Mouse (Mus musculus): ENCODE results near the gene Bzw2.

The Bzw2 gene

GRCm38 (mm10) chr12:36135409-36135808 lies 22.5 kb downstream of the Bzw2 start:
- DNase-seq (ENCODE audit: low spot score), result no peak

DNA sequence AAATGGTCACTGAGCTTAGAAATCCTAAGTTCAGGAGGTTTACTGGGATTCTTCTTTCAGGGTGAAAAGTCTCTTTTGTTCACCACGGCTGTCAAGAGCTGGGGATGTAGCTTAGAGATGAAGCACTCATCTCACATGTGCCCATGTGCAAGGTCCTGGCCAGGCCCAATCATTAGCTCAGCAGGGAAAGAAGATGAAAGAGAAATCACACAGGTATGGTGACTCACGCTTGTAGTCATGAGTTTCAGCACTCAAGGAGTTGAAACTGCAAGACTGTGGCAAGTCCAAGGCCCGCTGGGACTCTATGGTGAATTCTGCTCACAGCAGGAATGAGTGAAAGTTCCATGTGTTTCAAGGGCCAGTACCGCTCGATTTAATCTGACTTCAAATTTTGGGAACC lies 23.8 kb downstream of the Bzw2 start:
- no peak for DNase-seq (ENCODE audit: low spot score)

DNA sequence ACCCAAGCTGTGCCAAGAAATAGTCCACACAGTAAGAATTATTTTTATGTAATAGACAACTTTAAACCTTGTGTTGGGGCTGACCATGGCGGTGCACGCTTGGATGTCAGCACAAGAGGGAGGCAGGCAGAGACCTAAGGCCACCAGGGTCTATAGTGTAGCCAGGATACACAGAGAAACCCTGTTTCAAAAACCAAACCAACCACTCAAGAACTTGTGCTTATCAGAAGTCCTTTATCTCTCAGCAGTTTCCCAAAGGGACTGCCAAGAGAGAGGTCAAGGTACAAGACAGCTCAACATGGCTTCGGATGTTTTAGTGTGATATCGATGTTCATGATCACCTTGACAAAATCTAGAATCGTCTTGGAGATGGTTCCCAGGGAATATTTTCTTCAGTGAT lies 24.3 kb downstream of the Bzw2 start:
- no peak for DNase-seq (ENCODE audit: low spot score)

GRCm38 (mm10) chr12:36132668-36133067 lies 25.2 kb downstream of the Bzw2 start:
- no peak for DNase-seq (ENCODE audit: low spot score)

- no peak for DNase-seq (ENCODE audit: low spot score)
These were observed 25.6 kb downstream of the Bzw2 start for GRCm38 (mm10) chr12:36132254-36132653.

DNA sequence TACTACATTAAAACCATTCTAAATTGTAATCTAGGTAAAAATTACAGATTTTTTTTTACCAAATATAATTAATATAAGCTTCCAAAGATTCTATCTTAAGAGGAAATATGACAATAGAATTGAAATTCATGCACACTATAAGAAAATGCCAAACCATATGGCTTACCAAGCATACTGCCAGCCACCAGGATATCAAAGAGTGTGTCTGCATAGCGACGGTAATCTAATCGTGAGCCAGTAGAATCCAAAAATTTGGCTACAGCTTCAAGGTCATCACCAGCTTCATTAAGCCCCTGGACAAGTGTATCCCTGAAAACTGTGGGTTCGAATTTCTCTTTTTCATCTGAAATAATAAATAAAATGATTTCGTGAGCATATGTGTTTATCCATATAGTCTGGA lies 28.1 kb downstream of the Bzw2 start:
- no peak for DNase-seq (ENCODE audit: low spot score)

GRCm38 (mm10) chr12:36126049-36126448 lies 31.8 kb downstream of the Bzw2 start:
- DNase-seq (ENCODE audit: low spot score), result no peak

DNA sequence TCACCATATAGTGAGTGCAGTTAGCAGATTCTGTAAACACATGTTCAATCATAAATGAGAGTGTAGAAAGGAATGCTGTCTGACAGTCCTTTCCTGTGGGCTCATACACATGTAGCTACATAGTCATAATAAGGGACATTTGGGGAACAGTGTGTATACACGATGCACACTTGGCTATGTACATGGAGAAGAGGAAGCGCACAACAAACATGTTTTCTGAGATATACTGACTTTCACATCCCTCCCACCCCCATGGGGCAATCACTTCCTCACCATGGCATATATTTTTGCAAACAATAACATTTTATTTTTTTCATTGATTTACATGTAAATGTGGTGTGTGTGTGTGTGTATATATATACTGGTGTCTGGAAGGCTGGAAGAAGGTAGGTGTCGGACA lies 38.6 kb downstream of the Bzw2 start:
- DNase-seq (ENCODE audit: low spot score), result no peak

DNA sequence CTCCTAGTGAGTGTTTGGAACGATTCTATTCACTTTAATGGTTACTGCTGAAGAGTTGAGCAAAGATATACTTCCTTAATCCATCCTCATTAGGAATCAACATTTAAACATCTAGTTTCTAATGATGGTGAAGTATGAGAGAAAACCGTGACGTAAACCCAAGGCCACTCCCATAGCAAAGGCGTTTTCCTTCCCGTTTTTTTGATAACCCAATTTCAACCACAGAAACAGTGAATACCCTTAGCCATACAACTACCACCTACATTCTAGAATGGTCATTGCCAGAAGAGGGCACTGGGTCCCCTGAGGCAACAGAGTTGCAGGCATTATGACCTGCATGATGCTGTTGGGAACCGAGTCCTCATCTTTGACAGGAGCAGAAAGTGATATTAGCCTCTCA lies 40.7 kb downstream of the Bzw2 start:
- no peak for DNase-seq (ENCODE audit: low spot score)

GRCm38 (mm10) chr12:36112081-36112480 lies 45.8 kb downstream of the Bzw2 start:
- no peak for DNase-seq (ENCODE audit: low spot score)

- no peak for DNase-seq (ENCODE audit: low spot score)
These were observed 46.8 kb downstream of the Bzw2 start for GRCm38 (mm10) chr12:36111110-36111509.

GRCm38 (mm10) chr12:36110457-36110856 lies 47.4 kb downstream of the Bzw2 start:
- DNase-seq (ENCODE audit: low spot score), result no peak

- no peak for DNase-seq (ENCODE audit: low spot score)
These were observed 49.4 kb downstream of the Bzw2 start for GRCm38 (mm10) chr12:36108442-36108841.

DNA sequence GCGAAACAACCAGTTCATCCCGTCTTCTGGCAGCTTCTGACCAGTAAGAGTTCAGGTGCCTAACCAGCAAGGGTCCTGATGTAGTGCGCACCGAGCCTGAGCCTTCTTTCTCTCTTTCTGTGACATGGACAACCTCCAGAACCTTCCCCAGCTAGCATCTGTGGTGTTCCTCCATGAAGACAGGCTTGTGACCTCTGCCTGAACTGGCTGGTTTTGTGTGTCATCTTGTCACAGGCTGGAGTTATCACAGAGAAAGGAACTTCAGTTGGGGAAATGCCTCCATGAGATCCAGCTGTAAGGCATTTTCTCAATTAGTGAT lies 54.3 kb downstream of the Bzw2 start:
- DNase-seq (ENCODE audit: low spot score), result no peak

DNA sequence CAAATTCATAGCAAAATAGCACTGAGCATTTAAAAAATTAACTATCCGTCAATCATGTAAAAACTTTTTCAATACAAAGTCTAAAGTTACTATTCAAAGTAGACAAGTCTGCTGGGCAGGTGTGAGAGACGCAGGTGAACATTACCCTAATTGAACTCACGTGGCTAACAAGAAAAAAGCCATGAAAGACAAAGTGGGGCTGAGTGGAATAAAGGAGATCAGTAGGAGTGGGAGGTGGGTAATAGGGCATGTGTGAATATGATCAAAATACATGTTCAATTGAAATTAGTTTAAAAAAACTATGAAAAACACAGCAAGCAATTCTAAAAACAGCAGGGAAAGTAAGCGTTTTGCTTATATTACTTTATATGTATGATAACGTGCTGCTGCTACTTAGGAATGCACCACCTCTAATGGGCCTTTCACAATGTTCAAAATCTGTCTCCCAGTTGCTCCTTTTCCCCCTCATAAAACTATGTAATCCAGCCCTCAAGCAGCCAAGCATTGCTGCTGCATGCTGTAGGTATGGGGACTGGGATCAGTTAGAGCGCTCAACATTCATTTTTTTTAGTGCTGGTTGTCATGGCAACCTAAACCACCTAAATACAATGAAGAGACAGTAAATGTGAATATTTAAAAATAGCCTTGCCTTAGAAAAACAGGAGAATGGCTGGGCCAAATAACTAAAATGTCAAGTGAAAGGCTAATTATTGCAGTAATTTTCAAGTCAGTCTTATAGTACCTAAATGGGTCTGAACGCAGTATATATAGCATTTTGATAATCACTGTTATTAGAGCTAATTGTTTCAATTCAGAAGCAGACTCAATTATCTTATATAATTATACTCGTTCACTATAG lies 54.9 kb downstream of the Bzw2 start:
- DNase-seq (ENCODE audit: low spot score), result no peak

GRCm38 (mm10) chr12:36095371-36095880 lies 62.5 kb downstream of the Bzw2 start:
- DNase-seq (ENCODE audit: low spot score), result no peak

- DNase-seq (ENCODE audit: low spot score), result no peak
These were observed 64.7 kb downstream of the Bzw2 start for GRCm38 (mm10) chr12:36093081-36093670.

DNA sequence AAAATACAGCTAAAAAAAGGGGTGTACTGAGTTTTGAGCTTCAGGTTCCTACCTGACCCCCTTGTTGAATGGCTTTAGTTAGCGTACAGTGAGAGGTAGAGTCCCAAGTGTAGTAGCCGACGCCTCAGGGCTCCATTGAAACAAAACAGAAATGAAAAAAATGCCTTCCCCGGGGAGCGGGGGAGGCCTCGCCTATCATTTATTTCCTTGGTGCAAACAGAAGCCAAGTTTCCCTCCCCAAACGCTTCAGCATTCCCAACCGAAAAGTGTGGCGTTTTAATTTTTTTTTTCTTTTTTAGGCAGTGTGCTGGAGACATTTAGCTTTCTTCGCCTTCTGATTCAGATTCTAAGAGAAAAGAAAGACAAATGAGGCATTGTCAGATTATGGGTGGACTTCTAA lies 65.9 kb downstream of the Bzw2 start:
- DNase-seq (ENCODE audit: low spot score), result no peak

DNA sequence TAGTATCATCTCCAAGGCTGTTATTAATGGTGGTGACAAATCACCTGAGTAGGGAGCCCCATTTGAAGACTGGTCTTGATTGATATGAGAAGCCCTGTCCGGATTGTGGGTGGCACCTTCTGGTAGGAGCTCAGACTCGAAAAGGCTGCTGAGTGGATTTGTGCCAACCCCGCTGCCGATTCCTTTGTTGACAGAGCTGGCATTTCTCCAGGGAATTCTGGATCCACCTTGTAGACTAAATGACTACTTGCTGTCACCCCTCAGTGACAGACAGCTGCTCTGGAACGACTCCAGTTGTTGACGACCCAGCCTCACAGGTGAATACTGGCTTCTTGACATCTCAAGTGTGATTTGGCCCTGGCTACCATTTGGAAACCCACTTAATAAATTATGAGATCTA lies 68.7 kb downstream of the Bzw2 start:
- DNase-seq (ENCODE audit: low spot score), result no peak

DNA sequence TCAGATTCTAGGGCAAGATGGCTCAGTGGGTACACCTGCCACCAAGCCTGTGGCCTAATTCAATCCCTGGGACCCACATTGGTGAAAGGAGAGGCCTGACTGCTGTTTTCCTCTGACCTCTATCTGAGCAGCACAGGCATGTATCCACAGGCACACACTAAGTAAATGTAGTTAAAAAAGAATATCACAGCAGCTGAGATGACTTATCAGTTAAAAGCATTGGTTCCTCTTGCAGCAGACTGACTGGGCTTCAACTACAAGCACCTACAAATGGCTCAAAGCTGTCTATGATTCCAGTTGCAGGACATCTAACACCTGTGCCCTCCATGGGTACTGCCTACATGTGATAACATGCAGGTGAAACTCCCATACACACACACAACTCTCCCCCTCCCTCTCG lies 69.1 kb downstream of the Bzw2 start:
- no peak for DNase-seq (ENCODE audit: low spot score)

- no peak for DNase-seq (ENCODE audit: low spot score)
These were observed 72.5 kb downstream of the Bzw2 start for GRCm38 (mm10) chr12:36085380-36085779.

- DNase-seq (ENCODE audit: low spot score), result no peak
These were observed 79.6 kb downstream of the Bzw2 start for GRCm38 (mm10) chr12:36078101-36078899.

DNA sequence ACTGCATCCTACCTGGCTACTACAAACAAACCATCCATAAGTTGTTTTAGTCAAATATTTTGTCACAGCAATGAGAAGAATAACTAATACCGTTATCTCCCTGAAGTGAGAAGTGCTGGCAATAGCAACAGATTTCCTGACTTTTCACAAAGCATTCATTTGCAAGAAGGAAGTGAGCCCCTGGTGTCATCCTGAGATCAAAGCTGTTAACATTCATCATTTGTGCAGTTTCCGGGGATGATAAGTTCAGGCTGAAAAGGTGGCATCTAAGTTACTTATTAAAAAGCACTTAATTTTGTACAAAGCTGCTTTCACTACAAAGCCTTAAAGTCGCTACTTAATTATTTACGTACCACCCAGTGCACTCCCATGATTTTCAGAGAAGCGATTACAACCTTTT lies 85.0 kb downstream of the Bzw2 start:
- DNase-seq (ENCODE audit: low spot score), result no peak
